Mouse (Mus musculus): ENCODE data around the gene Crtc2.
"Not testable (repeated sequence)": the region's sequence is repeated elsewhere in the genome, so short reads cannot be mapped to it uniquely, and the experiment has no call there.

Gene Crtc2

GRCm38 (mm10) chr3:90266901-90267775 is 13.2 kb downstream of the Crtc2 start:
- DNase-seq (ENCODE audit: low read depth, low spot score), result no peak

- no peak for DNase-seq (ENCODE audit: low read depth, low spot score)
Observed at GRCm38 (mm10) chr3:90268190-90268589, 14.2 kb downstream of the Crtc2 start.

- no peak for DNase-seq (ENCODE audit: low read depth, low spot score)
Observed at GRCm38 (mm10) chr3:90268971-90269370, 15.0 kb downstream of the Crtc2 start.

GRCm38 (mm10) chr3:90270784-90271183 is 16.8 kb downstream of the Crtc2 start:
- no peak for DNase-seq (ENCODE audit: low read depth, low spot score)

GRCm38 (mm10) chr3:90272170-90272569 is 18.2 kb downstream of the Crtc2 start:
- DNase-seq (ENCODE audit: low read depth, low spot score), result peak; percentile 56

- peak; percentile 46 for DNase-seq (ENCODE audit: low read depth, low spot score)
Observed at GRCm38 (mm10) chr3:90273855-90274254, 19.9 kb downstream of the Crtc2 start.

GRCm38 (mm10) chr3:90275286-90275685 is 21.3 kb downstream of the Crtc2 start:
- no peak for DNase-seq (ENCODE audit: low read depth, low spot score)

GRCm38 (mm10) chr3:90276858-90277257 is 22.9 kb downstream of the Crtc2 start:
- DNase-seq (ENCODE audit: low read depth, low spot score), result no peak

GRCm38 (mm10) chr3:90277793-90278192 is 23.8 kb downstream of the Crtc2 start:
- DNase-seq (ENCODE audit: low read depth, low spot score), result no peak

GRCm38 (mm10) chr3:90278211-90278610 is 24.2 kb downstream of the Crtc2 start:
- DNase-seq (ENCODE audit: low read depth, low spot score), result no peak

- no peak for DNase-seq (ENCODE audit: low read depth, low spot score)
Observed at GRCm38 (mm10) chr3:90279216-90279615, 25.3 kb downstream of the Crtc2 start.

GRCm38 (mm10) chr3:90279743-90280142 is 25.8 kb downstream of the Crtc2 start:
- no peak for DNase-seq (ENCODE audit: low read depth, low spot score)

GRCm38 (mm10) chr3:90280708-90281107 is 26.7 kb downstream of the Crtc2 start:
- DNase-seq (ENCODE audit: low read depth, low spot score), result no peak

GRCm38 (mm10) chr3:90284150-90284549 is 30.2 kb downstream of the Crtc2 start:
- DNase-seq (ENCODE audit: low read depth, low spot score), result no peak

- DNase-seq (ENCODE audit: low read depth, low spot score), result not testable (repeated sequence)
Observed at GRCm38 (mm10) chr3:90289403-90289802, 35.4 kb downstream of the Crtc2 start.

- DNase-seq (ENCODE audit: low read depth, low spot score), result no peak
Observed at GRCm38 (mm10) chr3:90290602-90291001, 36.6 kb downstream of the Crtc2 start.

- no peak for DNase-seq (ENCODE audit: low read depth, low spot score)
Observed at GRCm38 (mm10) chr3:90291982-90292344, 38.0 kb downstream of the Crtc2 start.

GRCm38 (mm10) chr3:90292345-90293275 is 38.6 kb downstream of the Crtc2 start, which contains the start of gene Gatad2b:
Gatad2b (plus strand) TSS chr3:90293178.
- DNase-seq (ENCODE audit: low read depth, low spot score), result peak; percentile 100

GRCm38 (mm10) chr3:90293352-90294063 is 39.5 kb downstream of the Crtc2 start:
- peak; percentile 79 for DNase-seq (ENCODE audit: low read depth, low spot score)

GRCm38 (mm10) chr3:90294064-90294440 is 40.1 kb downstream of the Crtc2 start:
- DNase-seq (ENCODE audit: low read depth, low spot score), result peak; percentile 32

- DNase-seq (ENCODE audit: low read depth, low spot score), result no peak
Observed at GRCm38 (mm10) chr3:90294651-90295050, 40.7 kb downstream of the Crtc2 start.

- no peak for DNase-seq (ENCODE audit: low read depth, low spot score)
Observed at GRCm38 (mm10) chr3:90305801-90306200, 51.8 kb downstream of the Crtc2 start.

All from ES-CJ7 (cell line).